Mouse (Mus musculus): Measurements from ENCODE around the gene Ubr4.
"Not testable (repeated sequence)": the region's sequence is repeated elsewhere in the genome, so short reads cannot be mapped to it uniquely, and the experiment has no call there.

Gene Ubr4

DNA sequence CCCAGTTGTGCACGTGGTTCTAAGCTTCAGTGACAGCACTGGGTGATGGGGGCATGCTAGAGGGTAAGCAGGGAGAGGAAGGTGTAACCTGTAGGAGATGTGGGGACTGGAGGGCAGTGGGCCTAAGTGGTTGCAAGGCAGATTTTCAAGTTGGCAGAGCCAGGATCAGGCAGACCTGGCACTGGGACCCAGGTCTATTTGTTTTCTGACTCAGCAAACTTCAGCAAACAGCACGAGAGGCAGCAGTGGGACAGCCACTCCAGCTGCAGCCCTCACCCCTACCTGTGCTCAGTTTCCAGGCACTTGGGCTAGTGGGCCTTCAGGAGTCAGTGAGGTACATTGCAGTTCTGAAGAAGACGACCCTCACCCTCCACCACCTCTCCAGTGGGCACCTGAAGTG, 4.8 kb downstream of the Ubr4 start:
- DNase-seq (ENCODE audit: low spot score) = no peak

DNA sequence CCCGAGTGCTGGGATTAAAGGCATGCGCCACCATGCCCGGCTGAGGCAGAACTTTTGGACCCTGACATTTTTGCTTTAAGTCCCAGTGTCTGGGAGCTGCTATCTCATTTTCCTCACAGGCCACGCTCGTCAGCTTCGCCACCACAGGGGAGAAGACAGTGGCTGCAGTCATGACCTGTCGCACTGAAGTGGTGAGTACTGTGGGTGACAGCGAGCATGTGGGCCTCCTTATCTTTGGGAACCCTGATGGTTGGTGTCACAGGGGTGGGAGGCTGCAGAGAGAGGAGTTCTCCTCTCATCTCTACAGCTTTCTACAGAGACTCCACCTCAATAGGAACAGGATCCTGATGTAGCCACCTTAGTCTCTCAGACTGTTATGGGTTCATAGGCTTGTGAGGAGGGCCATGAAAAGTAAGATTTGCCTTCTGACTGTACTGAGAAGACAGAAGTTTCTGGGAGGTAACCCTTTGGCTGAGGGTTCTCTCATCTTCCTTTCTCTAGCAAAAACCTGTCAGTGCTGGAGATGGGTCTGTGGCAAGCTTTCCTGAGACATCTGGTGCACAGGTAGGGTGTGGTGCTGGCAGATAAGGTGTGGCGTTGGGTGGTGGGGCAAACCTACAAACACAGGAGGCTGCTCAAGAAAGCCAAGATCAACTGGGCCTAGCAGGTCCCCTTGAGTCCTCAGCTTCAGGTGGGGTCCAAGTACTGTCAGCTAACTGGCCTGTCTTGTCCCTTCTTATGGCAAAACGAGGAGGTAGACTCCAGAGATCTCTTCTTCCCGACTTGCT, 8.5 kb downstream of the Ubr4 start:
- DNase-seq (ENCODE audit: low spot score) = no peak

DNA sequence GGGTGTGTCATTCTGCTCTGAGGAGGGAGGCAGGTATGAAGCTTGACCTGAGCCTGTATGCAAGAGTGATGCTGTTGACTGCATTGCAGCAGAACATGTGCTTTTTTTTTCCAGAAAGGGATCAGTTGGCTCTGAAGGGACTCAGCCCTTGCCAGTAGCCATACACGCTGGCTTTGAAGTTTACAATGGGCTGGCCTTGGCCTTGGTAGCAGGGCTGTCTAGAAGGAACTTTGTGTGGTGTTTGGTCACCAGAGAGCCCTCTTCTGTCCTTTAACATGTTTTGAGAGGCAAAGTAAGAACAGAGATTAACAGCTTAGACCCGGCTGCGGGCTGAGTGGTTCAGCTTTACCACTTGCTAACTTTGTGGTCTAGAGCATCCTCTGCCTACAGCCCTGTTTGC, 14.9 kb downstream of the Ubr4 start:
- no peak for DNase-seq (ENCODE audit: low spot score)

DNA sequence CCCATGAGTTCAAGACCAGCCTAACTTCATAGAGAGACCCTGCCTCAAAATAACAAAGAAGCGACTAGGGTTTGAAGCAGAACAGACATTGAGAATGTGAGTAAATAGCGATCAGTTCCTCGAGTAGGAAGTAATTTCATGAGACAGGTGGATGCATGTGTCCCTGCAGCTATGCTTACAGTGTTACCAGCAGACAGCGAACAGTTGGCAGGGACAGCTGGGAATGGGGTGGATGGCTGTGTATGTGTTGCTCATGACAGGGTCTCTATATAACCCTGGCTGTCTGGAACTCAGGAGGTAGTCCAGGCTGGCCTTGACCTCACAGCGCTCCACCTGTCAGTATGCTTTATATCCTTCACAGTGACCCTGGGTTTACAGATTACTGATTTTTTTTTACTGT, 15.6 kb downstream of the Ubr4 start:
- DNase-seq (ENCODE audit: low spot score) = peak; percentile 20

DNA sequence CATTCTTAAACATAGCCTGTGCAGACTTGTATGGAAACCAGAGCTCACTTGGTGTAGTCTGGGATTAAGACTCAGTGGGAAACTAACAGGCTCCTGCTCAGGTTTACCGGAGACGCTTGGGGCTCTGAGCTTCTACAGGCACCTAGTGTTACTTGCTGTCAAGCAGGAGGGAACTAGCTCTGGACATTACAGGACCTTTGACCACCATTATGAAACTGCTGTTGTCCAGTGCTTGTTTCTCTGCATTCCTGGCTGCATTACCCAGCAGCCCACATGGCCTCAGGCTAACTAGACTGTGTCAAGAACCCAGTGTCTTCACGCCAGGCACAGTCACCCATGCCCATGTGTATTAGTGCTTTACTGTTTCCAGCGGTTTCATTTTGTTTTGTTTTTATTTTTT, 20.7 kb downstream of the Ubr4 start:
- no peak for DNase-seq (ENCODE audit: low spot score)

DNA sequence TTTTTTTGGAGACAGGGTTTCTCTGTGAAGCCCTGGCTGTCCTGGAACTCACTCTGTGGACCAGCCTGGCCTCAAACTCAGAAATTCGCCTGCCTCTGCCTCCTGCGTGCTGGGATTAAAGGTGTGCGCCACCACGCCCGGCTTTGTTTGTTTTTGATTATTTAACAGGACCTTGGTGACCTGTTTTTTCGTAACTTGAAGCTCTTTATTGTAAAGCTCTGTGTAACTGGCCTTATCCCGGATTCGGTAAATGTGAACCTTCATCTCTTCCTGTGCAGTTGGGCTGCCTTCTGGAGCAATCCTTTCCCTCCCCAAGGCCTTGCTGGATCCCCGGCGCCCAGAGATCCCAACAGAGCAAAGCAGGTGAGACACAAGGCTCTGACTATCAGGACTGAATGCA, 21.1 kb downstream of the Ubr4 start:
- DNase-seq (ENCODE audit: low spot score) = no peak

DNA sequence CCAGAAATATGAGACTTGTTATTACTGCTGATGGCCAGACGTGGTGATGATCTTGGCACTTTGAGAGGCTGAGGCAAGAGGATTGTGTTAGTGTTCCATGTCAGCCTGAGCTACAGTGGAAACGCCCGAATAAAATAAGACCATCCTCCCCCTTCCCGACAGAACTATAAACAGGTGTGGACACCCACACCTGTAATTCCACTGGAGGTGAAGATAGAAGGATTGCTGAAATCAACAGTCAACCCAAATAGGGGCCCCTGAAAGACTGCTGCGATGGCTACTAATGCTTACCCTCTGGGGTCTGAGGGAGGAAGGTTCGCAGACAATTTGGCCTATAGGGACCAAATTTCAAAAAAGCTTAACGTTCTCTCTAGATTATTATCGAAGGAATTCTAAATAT, 27.3 kb downstream of the Ubr4 start:
- DNase-seq (ENCODE audit: low spot score) = no peak

DNA sequence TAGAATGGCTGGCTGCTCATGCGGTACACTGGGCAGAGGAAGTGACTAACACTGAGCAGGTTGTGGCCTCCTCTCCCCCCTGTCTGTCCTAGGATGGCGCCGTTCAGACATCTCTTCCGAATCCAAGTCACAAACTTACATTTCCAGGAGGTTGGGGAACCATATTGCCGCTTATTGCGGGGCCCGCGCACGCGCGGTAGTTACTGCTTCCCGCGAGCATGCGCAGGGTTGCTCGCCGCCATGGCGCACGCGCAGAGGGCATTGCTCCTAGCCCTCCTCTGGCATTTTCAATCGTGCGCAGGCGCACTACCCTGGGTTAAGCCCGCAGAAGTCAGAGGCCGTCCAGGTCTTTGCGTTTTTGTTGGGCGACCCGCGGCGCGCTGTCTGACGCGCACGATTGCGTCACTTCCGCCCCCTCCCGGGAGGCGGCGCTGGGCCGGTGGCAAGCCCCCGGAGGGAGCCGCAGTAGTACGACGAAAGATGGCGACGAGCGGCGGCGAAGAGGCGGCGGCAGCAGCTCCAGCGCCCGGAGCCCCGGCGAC, 27.9 kb downstream of the Ubr4 start:
- DNase-seq (ENCODE audit: low spot score) = peak; percentile 100

DNA sequence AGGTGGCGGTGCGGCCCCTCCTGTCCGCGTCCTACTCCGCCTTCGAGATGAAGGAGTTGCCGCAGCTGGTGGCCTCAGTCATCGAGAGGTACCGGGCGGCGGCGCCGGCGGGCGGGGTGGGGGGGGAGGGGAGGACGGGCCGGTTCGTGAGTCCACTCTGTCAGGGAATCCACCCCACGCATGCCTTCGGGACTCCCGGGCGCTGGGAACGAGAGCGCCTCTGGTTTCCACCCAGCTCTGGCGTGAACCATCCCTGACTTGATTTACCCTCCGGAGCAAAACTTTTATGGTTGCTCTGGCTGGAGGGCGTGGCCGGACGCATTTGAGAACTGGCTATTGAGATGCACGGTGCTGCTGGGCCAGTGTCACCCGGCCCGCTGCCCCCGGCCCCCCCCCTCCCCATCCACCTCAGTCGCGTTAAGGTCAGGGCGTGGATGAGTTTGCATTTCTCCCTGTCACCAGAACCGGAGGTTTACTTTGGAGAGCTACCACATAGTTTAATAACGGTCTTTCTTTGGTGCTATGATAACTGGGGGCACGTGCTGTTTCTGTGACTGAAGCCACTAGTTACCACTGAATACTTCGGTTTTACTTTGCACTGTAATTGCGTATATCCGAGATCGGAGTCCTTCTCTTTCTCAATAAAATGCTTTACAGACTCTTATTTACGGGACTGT, 28.5 kb downstream of the Ubr4 start:
- DNase-seq (ENCODE audit: low spot score) = peak; percentile 24

DNA sequence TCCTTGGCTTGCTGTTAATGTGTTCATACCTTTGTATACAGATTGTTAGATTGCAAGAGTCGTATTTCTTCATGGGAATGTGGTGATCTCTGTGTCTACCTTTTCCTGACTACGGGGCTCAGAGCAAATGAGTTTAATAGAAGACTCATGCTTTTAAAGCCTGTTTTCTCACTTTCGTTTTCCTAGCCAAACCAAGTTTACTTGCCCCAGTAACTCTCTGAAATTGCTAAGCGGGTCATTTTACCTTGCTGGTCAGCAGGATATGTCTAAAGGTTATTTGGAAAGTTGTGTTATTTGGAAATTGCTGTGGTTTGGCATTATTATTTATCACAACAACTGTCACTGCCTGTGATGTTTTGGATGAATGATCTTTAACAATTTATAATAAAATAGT, 29.0 kb downstream of the Ubr4 start:
- no peak for DNase-seq (ENCODE audit: low spot score)

DNA sequence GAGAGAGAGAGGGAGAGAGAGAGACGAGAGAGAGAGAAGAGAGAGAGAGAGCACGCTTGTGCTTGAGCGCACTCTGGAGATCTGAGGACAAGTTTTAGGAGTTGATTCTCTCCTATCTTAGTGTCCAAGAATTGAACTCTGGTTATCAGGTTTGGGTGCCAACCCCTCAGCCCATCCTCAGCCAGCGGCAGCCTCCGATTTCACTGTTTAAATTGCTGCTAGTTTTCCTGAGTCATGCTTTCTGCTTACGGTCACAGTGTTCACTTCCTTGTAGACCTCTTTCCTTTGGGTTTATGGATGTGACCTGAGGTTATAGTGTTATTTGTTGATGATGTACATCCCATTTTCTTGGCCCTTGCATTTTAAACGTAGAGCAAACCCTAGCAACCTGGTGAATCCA, 29.8 kb downstream of the Ubr4 start:
- no peak for DNase-seq (ENCODE audit: low spot score)

DNA sequence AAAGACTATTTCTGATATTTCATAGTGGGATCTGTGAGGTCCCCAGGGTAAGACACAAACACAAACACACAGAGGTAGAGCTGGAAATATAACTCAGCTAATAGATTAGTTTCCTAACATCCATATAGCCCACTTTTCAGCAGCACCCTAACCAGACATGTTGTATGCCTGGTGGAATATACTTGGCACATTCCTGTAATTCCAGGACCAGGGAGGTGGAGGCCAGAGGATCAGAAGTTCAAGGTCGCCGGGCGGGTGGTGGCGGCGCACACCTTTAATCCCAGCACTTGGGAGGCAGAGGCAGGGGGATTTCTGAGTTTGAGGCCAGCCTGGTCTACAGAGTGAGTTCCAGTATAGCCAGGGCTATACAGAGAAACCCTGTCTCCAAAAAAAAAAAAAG, 33.4 kb downstream of the Ubr4 start:
- DNase-seq (ENCODE audit: low spot score) = not testable (repeated sequence)

DNA sequence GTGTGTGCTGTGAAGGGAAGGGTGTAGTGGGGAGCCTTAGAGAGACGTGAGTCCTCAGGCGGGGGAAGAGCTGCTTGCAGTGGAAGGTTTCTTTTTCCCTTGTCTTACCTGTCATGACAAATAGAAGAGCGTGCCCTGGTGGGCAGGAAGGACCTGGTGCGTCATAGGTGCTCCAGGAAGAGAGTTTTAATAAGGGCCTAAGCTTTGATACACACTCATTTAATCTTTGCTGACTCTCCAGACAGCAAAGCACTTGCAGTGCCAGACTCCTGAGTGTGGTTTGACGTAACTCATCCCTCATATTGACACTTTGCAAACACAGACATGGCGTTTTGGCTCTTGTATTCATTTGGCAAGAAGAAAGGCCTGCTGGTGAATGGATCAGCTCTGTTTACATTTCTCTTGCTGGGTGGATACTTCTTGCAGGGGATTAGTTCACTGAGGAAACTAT, 34.5 kb downstream of the Ubr4 start:
- no peak for DNase-seq (ENCODE audit: low spot score)

DNA sequence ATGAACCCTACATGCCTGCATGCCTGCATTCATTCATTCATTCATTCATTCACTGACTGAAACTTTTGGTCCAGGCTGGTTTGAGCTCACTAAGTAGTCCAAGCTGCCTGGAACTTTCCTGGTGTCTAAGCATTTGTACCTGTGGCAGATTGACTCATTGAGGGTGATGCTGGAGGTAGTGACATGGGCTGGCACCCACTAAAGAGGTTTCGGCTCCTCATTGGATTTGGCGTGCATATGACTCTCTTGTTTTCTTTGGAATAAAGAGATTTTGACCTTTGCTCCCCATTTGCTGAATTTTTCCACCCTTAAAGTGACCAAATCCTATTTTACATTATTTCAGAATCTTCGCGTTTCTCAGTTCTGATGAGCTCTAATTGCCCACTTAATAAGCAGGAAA, 37.1 kb downstream of the Ubr4 start:
- DNase-seq (ENCODE audit: low spot score) = no peak

DNA sequence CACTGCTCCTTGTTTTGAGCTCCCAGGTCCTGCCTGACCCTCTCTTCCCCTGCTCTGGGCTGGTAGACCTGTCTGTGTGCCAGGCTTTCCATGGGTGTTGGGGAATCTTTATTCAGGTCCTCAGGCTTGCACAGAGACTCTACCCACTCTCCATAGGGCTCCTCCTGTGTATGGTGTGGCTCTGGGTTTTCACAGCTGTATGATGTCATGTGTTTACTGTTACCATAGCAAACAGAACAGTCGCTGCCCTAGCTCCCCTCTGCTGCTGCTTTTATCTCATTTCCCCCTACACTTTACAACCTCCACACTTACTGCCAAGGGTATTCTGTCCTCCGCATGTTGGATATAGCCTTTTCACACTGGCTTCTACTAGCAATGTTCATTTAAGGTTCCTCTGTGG, 43.0 kb downstream of the Ubr4 start:
- DNase-seq (ENCODE audit: low spot score) = no peak

DNA sequence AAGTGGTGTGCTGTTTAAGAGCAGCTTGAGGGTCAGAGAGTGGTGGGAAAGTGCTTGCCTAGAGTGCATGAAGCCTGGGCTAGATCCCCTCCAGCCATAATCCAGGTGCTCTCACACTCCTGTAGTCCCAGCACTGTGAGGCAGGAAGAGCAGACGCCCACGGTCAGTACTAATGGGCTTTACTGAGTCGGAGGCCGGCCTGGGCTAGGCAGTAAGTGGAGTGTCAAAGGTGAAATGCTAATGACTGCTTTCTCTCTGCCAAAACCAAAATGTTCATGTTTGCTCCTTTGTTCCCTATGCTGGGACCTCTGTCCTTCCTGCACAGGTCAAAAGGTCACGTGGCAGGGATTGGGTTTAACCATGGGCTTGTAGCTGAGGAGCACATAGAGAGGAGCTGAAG, 48.1 kb downstream of the Ubr4 start:
- no peak for DNase-seq (ENCODE audit: low spot score)

DNA sequence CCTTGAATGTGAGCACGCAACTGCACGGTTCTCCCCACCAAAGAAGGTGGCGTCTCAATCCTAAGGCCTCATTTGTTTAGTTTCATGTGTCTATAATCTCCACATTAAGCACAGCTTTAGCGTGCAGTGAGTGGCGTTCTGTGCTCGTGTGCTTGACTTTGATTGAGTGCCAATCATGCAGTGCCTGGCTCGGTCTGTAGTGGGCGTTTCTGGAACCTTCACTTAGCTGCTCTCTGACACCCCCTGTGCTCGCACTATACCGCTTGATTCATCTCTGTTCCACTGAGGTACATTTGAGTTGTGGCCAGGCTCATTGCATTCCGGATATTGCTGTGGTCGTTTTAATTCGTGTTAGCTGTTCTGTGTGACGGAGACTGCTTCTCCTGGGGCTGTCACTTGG, 50.8 kb downstream of the Ubr4 start:
- peak; percentile 14 for DNase-seq (ENCODE audit: low spot score)

DNA sequence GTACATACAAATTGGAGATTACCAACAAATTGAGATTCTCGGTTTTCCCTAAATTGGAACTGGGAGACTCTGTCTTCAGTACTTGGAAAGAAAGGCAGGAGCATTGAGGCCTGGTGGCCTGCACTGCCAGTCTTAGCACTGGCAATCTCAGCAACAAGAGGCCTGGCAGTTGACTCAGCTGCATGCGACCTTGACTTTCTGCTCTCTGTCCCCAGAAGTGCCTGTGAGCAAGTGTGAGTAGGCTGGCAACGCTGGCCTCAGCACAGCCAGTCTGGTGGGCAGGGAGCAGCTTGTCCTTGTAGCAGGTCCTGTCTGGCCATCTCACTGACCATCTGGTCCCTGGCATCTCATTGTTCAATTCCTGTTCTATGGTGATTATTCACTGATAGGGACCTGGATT, 58.9 kb downstream of the Ubr4 start:
- no peak for DNase-seq (ENCODE audit: low spot score)

DNA sequence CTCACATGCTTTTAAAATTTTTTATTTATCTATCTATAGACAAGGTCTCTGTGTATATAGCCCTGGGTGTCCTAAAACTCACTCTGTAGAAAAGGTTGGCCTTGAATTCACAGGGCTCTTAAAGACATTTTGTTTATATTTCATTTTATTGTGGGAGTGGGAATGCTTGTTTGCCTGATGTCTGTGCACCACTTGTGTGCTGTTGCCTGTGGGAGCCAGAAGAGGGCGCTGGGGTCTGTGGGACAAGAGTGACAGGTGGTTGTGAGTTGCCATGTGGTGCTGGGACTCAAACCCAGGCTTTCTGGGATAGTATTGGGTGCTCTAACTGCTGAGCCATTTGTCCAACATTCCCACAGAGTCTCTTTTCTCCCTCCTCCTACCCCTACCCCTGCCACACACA, 65.5 kb downstream of the Ubr4 start:
- DNase-seq (ENCODE audit: low spot score) = no peak

DNA sequence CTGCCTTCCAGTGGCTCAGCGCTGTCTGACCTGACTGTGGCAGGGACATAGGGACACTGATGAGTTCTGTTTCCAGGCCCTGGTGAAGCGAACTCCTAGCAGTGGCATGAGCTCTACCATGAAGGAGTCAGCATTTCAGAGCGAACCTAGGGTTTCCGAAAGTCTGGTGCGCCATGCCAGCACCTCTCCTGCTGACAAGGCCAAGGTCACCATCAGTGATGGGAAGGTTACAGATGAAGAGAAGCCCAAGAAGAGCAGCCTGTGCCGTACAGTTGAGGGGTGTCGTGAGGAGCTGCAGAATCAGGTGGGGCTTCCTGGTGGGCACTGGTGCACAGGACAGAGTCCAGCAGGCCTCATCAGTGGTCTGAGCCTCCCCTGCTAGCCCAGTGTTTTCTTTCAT, 69.2 kb downstream of the Ubr4 start:
- no peak for DNase-seq (ENCODE audit: low spot score)

DNA sequence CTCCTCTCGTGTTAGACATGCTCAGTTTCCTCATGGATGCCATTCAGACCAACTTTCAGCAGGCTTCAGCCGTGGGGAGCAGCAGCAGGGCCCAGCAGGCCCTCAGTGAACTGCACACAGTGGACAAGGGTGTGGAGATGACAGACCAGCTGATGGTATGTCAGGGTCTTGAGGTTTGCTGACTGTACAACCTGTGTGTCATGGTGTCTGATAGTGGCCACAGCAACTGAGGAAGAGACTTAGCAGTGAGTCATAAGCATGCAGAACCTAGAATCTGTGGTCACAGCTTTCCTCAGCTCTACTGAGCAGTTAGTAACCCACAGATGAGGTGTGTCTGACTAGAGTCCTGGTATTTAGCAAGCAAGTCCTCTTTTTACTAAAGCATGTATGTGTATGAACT, 70.0 kb downstream of the Ubr4 start:
- no peak for DNase-seq (ENCODE audit: low spot score)

DNA sequence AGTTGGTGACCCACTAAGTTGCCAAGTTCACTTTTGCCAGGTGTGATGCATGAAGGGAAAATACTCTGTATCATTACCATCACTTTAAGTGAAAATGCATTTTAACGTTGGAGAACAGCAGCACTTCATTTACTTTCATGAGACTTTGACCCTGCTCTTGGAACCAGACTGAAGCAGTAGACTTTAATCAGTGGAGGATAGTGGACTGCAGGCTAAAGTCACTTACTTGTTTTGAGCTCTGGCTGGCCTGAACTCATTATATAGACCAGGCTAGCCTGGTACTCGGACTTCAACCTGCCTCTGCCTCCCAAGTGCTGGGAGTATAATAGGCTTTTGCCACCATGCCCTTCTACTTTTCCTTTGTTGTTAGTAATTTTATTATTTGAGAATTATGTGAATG, 70.9 kb downstream of the Ubr4 start:
- DNase-seq (ENCODE audit: low spot score) = no peak

DNA sequence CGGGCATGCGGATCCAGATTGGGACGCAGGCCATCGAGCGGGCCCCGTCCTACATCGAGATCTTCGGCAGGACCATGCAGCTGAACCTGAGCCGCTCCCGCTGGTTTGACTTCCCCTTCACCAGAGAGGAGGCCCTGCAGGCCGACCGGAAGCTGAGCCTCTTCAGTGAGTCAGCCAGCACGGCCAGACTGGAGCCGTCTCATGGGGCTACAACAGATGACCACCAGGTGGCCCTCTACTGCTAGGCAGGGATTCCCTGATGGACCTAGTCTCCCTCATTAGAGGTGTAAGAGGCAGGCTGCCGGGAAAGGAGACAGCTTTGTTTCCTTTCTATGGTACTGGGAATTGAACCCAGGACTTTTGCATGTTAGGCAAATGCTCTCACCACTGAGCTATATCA, 77.8 kb downstream of the Ubr4 start:
- peak; percentile 83 for DNase-seq (ENCODE audit: low spot score)

DNA sequence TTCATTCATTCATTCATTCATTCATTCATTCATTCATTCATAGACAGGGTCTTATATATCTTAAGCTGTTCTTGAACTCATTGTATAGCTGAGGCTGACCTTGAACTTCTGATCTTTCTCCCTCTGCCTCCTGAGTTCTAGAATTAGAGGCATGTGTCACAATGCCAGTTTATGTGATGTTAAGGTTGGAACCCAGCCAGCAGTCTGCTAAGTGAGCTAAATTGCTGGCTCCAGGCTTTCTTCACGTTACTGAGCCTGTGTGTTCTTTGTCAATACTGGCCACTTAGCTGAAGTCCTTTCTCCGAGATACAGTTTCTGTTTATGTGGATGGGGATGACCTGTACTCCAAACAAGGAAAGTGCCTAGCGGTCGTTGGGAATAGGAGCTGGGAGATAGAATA, 78.5 kb downstream of the Ubr4 start:
- no peak for DNase-seq (ENCODE audit: low spot score)

All from layer of hippocampus, adult 11-12 months (tissue).